Mouse (Mus musculus): Measurements from ENCODE around the gene 2410004B18Rik. TPM values are rescaled to one million over a fixed set of nuclear protein-coding genes. Genes with fewer than 3 reads are reported as not detected.

Gene 2410004B18Rik
- polyA plus RNA-seq, 1 experiment from 2014 or later, result 50.6 TPM

GRCm38 (mm10) chr3:145939971-145940370, 2.2 kb downstream of the 2410004B18Rik start:
- Histone ChIP-seq H3K27me3 (ENCODE audit: low read depth, poor library complexity, severe bottlenecking) (no peaks in the 10 kb centered on the region), H3K36me3 (peaks cover 51% of the 10 kb centered on the region), H3K4me1 (peaks cover 23% of the 10 kb centered on the region), H3K9me3 (replicated peaks) (no peaks in the 10 kb centered on the region), H3K4me3 (no peak overlapping the region), H3K27ac (replicated peaks) (no peak overlapping the region)
- WGBS, result 87% methylated on average over 4 of the region's 4 CpGs
- no peak for DNase-seq (ENCODE audit: low spot score)

DNA sequence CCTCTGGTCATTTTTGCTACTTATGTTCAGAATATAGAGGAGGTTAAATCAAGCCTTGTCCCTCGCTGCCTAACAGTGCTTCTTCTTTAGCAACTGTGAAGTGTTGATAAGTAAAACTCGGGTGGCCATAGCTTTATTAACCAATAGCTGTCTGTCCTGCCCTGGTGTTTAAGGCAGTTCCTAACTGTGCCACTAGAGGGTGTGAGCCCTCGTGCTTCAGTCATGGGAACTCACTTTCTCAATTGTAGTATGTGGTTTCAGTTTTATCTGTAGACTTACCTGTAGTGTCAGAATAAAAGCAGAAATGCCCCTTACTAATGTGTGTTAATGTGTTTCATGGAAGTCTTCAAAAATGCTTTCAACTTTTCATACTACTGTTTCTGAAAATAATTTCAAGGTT, 4.2 kb downstream of the 2410004B18Rik start:
- 26% methylated on average over 3 of the region's 3 CpGs for WGBS

GRCm38 (mm10) chr3:145944348-145944747, 6.5 kb downstream of the 2410004B18Rik start:
- Histone ChIP-seq H3K4me3 (no peak overlapping the region), H3K27me3 (ENCODE audit: low read depth, poor library complexity, severe bottlenecking) (peaks cover 8% of the 10 kb centered on the region), H3K36me3 (peaks cover 55% of the 10 kb centered on the region), H3K9me3 (replicated peaks) (no peaks in the 10 kb centered on the region), H3K27ac (replicated peaks) (no peak overlapping the region), H3K4me1 (peaks cover 8% of the 10 kb centered on the region)
- no peak for DNase-seq (ENCODE audit: low spot score)
- 89% methylated on average over 7 of the region's 7 CpGs for WGBS

More for the DNA sequence above, 4.2 kb downstream of the 2410004B18Rik start:
- DNase-seq (ENCODE audit: low spot score), result peak; percentile 60
- Histone ChIP-seq H3K9me3 (replicated peaks) (no peaks in the 10 kb centered on the region), H3K27me3 (ENCODE audit: low read depth, poor library complexity, severe bottlenecking) (no peaks in the 10 kb centered on the region), H3K27ac (replicated peaks) (no peak overlapping the region), H3K4me3 (no peak overlapping the region), H3K4me1 (peaks cover 23% of the 10 kb centered on the region), H3K36me3 (peaks cover 58% of the 10 kb centered on the region)

- H3K9me3 ChIP-seq (replicated peaks), result no peaks in the 10 kb centered on the region
- H3K4me3 ChIP-seq, result no peak overlapping the region
- DNase-seq (ENCODE audit: low spot score), result no peak
- H3K27ac ChIP-seq (replicated peaks), result no peak overlapping the region
- H3K36me3 ChIP-seq, result peaks cover 40% of the 10 kb centered on the region
- H3K4me1 ChIP-seq, result peaks cover 7% of the 10 kb centered on the region
- WGBS, result 83% methylated on average over 3 of the region's 3 CpGs
- peaks cover 16% of the 10 kb centered on the region for H3K27me3 ChIP-seq (ENCODE audit: low read depth, poor library complexity, severe bottlenecking)
These were observed 8.1 kb downstream of the 2410004B18Rik start for GRCm38 (mm10) chr3:145945904-145946303.

GRCm38 (mm10) chr3:145946654-145947053, 8.8 kb downstream of the 2410004B18Rik start:
- Histone ChIP-seq H3K27me3 (ENCODE audit: low read depth, poor library complexity, severe bottlenecking) (peaks cover 23% of the 10 kb centered on the region), H3K27ac (replicated peaks) (no peak overlapping the region), H3K9me3 (replicated peaks) (no peaks in the 10 kb centered on the region), H3K36me3 (peaks cover 33% of the 10 kb centered on the region), H3K4me1 (peaks cover 7% of the 10 kb centered on the region), H3K4me3 (no peak overlapping the region)
- WGBS, result 66% methylated on average over 2 of the region's 2 CpGs
- DNase-seq (ENCODE audit: low spot score), result no peak

DNA sequence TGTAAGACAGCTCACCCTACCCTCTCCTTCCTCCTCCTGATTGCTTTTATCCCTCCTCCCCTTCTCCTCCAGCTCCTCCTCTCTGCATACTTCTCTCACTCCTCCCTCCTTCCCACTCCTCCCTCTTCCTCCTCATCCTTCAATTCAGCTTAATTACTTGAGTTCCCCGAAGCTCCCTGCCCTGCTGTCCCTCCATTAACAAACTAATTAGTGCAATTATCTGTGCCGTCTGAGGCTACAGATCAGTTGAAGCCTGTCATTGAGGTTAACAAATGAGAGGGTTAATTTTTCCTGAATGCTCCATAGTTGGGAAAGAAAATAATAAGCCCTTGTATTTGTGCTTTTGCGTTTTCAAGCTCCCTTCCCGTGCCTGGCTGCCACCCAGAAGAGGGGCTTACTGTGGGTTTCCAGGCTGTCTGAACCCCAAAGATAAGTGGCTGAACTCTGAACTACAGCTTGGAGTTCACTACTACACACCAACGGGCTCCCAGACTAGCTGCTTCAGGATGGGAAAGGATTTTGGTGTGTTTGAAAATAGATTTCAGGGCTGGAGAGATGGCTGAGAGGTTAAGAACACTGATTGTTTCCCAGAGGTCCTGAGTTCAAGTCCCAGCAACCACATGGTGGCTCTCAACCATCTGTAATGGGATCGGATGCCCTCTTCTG, 9.9 kb downstream of the 2410004B18Rik start:
- 57% methylated on average over 6 of the region's 6 CpGs for WGBS
- peaks cover 7% of the 10 kb centered on the region for H3K4me1 ChIP-seq
- no peak for DNase-seq (ENCODE audit: low spot score)
- peaks cover 29% of the 10 kb centered on the region for H3K36me3 ChIP-seq
- H3K27ac ChIP-seq (replicated peaks), result no peak overlapping the region
- H3K4me3 ChIP-seq, result no peak overlapping the region
- no peaks in the 10 kb centered on the region for H3K9me3 ChIP-seq (replicated peaks)
- H3K27me3 ChIP-seq (ENCODE audit: low read depth, poor library complexity, severe bottlenecking), result peaks cover 26% of the 10 kb centered on the region

DNA sequence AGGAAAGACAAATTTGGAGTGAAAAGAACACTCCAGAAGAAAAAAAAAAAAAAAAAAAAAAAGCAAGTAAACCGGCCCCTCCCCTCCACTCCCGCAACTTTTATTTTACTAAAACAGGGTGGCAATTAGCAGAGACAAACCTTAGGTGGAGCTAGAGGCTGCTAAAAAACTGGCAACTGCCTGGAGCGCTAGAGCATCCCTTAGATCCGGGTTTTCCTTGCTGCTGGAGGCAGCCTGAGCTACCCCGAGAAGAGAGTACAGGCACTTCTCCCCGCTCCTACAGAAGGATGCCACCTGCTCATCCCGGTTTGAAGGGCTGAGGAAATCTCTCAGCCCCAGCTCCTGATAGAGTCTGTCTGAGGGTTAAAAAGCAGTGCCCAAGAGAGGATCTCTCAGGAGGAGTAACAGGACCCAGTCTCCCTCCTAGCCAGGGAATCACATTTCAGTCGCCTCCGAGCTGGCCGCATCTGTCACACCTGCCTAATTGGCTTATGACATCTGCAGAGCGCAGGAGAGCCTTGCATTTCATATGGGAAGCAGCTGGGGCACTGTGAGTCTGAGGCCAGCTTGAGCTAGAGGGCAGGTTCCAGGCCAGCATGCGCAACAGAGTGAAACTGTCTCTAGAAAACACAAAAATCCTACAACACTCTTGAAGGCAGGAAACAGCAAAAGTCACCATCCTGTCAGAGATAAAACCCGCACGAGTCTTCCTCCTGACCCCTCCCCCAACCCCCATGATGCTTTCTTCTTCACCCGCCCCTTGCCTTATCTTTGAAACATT, 12.4 kb downstream of the 2410004B18Rik start:
- WGBS, result 7% methylated on average over 15 of the region's 15 CpGs
- H3K9me3 ChIP-seq (replicated peaks), result no peaks in the 10 kb centered on the region
- peaks cover 5% of the 10 kb centered on the region for H3K36me3 ChIP-seq
- H3K4me1 ChIP-seq, result peaks cover 7% of the 10 kb centered on the region
- H3K27me3 ChIP-seq (ENCODE audit: low read depth, poor library complexity, severe bottlenecking), result peaks cover 26% of the 10 kb centered on the region
- H3K27ac ChIP-seq (replicated peaks), result no peak overlapping the region; the same call in 1 of the 2 replicates
- DNase-seq (ENCODE audit: low spot score), result peak; percentile 60
- H3K4me3 ChIP-seq, result peak overlapping the region; percentile 40

DNA sequence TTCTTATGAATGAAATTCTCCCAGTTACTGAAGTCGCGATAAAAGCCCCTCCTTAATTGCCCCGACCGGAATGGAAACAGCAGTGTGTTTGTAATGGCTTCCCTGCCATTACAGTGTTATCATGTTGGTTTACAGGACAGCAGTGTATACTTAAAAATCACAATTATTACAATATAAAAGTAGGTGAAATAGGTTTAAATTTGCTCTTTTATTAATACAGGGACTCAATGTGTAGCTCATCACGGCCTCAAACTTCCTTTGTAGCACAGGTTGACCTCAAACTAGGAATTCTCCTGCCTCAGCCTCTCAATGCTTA, 13.0 kb downstream of the 2410004B18Rik start:
- H3K36me3 ChIP-seq, result no peaks in the 10 kb centered on the region
- H3K4me1 ChIP-seq, result peaks cover 7% of the 10 kb centered on the region
- WGBS, result 58% methylated on average over 5 of the region's 5 CpGs
- H3K4me3 ChIP-seq, result no peak overlapping the region
- H3K27ac ChIP-seq (replicated peaks), result no peak overlapping the region
- H3K27me3 ChIP-seq (ENCODE audit: low read depth, poor library complexity, severe bottlenecking), result peaks cover 26% of the 10 kb centered on the region
- H3K9me3 ChIP-seq (replicated peaks), result no peaks in the 10 kb centered on the region
- DNase-seq (ENCODE audit: low spot score), result no peak

- peaks cover 26% of the 10 kb centered on the region for H3K27me3 ChIP-seq (ENCODE audit: low read depth, poor library complexity, severe bottlenecking)
- no peak overlapping the region for H3K27ac ChIP-seq (replicated peaks)
- H3K4me3 ChIP-seq, result no peak overlapping the region
- 77% methylated on average over 17 of the region's 17 CpGs for WGBS
- H3K9me3 ChIP-seq (replicated peaks), result no peaks in the 10 kb centered on the region
- peaks cover 7% of the 10 kb centered on the region for H3K4me1 ChIP-seq
- DNase-seq (ENCODE audit: low spot score), result no peak
- no peaks in the 10 kb centered on the region for H3K36me3 ChIP-seq
These were observed 13.7 kb downstream of the 2410004B18Rik start for GRCm38 (mm10) chr3:145951287-145952165.

DNA sequence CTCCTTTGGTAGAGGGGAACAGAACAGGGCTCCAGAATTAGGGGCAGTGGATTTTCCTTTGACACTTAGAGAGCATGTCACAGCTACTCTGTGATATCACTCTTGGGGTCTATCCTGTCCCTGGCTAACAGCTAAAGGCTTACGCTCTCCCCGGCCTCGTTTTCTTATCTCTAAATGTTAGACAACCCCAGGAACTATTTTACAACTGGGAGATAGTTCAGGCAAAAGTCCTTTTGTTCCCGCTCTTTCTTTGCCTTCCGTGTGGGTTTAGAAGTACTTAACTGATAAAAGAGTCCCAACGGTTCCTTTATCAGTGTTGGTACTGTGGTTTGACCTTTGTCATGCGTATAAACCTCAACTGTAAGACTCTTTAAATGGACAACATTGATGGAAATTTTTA, 15.1 kb downstream of the 2410004B18Rik start:
- DNase-seq (ENCODE audit: low spot score), result no peak
- 86% methylated on average over 7 of the region's 7 CpGs for WGBS
- Histone ChIP-seq H3K9me3 (replicated peaks) (peaks cover 5% of the 10 kb centered on the region; the same call in 1 of the 2 replicates), H3K4me1 (peaks cover 7% of the 10 kb centered on the region), H3K4me3 (no peak overlapping the region), H3K27me3 (ENCODE audit: low read depth, poor library complexity, severe bottlenecking) (peaks cover 26% of the 10 kb centered on the region), H3K36me3 (no peaks in the 10 kb centered on the region), H3K27ac (replicated peaks) (no peak overlapping the region)

- H3K27me3 ChIP-seq (ENCODE audit: low read depth, poor library complexity, severe bottlenecking), result peaks cover 24% of the 10 kb centered on the region
- H3K9me3 ChIP-seq (replicated peaks), result peaks cover 10% of the 10 kb centered on the region; the same call in 1 of the 2 replicates
- H3K4me1 ChIP-seq, result peaks cover 7% of the 10 kb centered on the region
- no peaks in the 10 kb centered on the region for H3K36me3 ChIP-seq
- H3K27ac ChIP-seq (replicated peaks), result no peak overlapping the region
- no peak overlapping the region for H3K4me3 ChIP-seq
- no peak for DNase-seq (ENCODE audit: low spot score)
- 92% methylated on average over 2 of the region's 2 CpGs for WGBS
These were observed 15.6 kb downstream of the 2410004B18Rik start for GRCm38 (mm10) chr3:145953411-145953810.

- H3K4me3 ChIP-seq, result no peak overlapping the region
- H3K36me3 ChIP-seq, result no peaks in the 10 kb centered on the region
- DNase-seq (ENCODE audit: low spot score), result no peak
- H3K4me1 ChIP-seq, result peaks cover 23% of the 10 kb centered on the region
- 84% methylated on average over 1 of the region's 1 CpGs for WGBS
- H3K27ac ChIP-seq (replicated peaks), result no peak overlapping the region
- peaks cover 12% of the 10 kb centered on the region; the same call in 1 of the 2 replicates for H3K9me3 ChIP-seq (replicated peaks)
- peaks cover 39% of the 10 kb centered on the region for H3K27me3 ChIP-seq (ENCODE audit: low read depth, poor library complexity, severe bottlenecking)
These were observed 22.0 kb downstream of the 2410004B18Rik start for GRCm38 (mm10) chr3:145959824-145960223.

Data from midbrain, embryonic 10.5 days (tissue).